Mouse (Mus musculus) right cerebral cortex, postnatal 36 days (tissue): Measurements from ENCODE around the gene Prr29.
A peak's percentile ranks its signal among the peaks of the same experiment; 100 is the strongest.
"Not testable (repeated sequence)": the region's sequence is repeated elsewhere in the genome, so short reads cannot be mapped to it uniquely, and the experiment has no call there.

ENCODE experiments used
- DNase-seq, 2 experiments: peaks; one replicate each; pipeline ENCODE4 v3.0.0; 2022; ENCODE audit warnings: low spot score in 2 of 2, mixed read lengths in 1 of 2

Gene Prr29

GRCm38 (mm10) chr11:106354181-106354580, 11.1 kb upstream of the Prr29 start:
- no peak for DNase-seq

DNA sequence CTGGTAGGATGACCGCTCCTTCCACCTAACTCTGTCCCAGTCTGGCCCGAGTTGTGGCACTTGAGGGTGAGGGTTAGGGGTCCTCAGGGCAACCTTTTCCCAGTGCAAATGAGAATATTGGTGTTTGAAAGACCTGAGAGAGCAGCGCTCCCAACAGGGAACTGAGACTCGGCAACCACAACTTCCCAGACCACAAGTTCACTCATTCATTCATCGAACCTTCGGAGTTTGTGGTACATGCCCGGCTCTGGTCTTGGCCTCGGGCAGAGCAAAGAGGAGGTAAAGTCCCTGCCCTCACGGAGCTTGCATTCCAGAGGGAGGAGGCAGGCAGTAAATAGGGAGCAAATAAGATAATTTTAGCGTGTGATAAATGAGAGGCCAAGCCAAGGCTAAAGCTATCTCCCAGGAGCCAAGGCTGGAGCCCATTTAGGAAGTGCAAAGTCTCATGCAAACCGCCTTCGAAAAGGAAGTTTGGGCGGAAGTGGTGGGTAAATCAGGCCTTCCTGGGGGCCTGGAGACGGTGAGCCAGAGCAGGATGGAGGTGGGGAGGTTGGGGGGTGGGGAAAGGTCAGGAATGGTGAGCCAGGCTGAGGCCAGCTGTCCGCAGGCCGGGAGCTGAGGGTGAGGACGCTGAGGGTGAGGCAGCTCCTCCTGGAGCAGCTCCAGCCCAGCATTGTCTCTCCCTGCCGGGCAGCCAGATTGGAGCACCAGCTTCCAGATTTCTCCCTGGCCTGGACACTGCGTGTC, 9.7 kb upstream of the Prr29 start:
- DNase-seq, result no peak

DNA sequence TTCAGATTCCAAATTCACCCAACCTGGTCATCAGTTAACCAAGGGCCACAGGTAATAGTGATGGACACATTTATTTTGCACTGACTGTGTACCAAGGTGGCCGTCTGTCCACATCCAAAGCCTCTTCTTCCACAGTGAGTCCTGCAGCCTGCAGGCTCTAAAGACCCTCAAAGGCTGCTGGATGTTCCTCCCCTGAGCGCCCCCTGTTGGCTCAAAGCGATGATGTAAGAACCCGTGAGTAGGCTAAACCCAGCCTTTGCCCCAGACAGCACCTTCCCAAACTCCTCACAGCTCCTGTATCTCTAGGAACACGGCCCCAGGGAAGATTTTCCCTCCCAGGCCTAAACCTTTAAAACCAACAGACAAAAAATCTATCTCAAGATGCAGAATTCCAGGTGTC, 5.9 kb upstream of the Prr29 start:
- DNase-seq, result no peak

DNA sequence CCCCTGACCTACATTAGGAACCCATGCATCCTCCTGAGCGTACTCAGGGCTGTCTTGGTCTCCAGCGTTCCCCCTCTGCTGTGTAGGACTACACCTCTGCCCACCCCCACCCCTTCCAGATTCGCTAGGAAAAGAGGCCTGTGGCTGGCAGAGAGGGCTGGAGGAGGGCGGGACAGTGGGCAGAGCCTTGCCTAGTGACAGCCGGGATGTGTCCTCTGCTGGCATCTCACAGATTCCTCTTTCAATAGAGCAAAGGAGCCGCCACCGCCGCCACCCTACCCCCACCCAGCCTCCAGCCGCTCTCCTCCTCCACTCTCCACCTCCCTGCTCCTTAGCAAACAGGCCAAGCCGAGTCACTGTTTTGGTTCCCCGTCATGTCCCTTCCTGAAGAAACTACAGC, 560 bp upstream of the Prr29 start:
- no peak for DNase-seq

GRCm38 (mm10) chr11:106366316-106366715, 1.0 kb downstream of the Prr29 start:
- DNase-seq, result peak; percentile 46 to 49

GRCm38 (mm10) chr11:106373998-106374397, 8.7 kb downstream of the Prr29 start:
- DNase-seq, result no peak

DNA sequence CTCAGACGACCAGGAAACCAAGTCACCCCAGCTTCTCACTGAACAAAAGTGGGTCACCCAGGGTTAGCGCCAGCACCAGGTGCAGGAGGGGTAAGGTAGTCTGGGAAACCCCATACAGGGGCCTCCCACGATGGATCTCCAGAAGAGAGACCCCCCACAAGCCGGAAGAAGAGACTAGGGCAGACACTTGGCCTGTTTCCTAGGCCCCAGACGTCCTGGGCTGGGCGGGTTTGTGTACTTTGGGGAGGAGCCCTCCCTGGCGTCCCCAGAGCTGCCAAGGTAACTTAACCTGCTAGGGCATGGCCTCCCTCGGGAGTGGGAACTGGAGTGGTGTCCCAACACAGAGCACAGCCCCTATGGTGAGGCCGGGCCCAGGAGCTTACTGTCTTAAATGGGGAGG, 9.3 kb downstream of the Prr29 start:
- DNase-seq, result no peak

DNA sequence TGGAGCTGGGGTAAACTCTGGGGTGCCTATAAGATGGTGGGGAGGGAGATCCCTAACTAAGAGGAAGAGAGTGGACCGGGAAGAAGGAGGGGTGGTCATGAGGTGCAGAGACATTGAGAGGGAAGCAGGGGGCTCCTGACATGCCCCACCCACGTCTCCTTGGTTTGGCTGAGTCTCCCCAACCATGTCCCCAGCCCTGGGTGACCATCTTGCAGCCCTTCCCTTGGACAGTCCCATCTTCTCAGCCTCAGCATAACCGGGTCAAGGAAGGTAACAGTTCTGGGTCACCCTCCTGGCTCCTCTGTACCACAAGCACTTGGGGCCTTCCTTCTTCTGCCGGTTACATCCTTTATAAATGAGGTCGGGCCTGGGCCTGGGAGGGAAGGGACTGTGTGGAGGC, 9.7 kb downstream of the Prr29 start:
- no peak for DNase-seq

GRCm38 (mm10) chr11:106381011-106381410, 15.7 kb downstream of the Prr29 start:
- DNase-seq, result no peak

DNA sequence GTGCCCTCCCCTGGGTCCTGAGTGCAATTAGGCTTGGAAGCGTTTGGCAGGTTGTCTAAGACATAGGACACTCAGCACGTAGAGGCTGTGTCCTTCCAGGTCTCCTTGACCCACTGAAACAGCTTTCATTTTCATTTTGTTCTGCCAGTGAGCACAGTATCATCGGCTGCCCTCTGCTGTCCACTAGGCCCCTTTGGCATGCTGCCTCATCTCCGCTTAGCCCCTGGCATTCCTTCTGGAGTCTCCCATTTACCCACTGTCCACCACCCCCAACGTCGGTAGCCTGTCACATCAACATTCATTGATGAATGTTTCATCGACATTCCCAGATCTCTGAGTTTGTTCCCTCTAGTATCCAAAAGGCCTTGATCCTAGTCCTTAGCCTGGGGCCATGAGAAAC, 16.6 kb downstream of the Prr29 start:
- DNase-seq, result no peak

GRCm38 (mm10) chr11:106382424-106382823, 17.2 kb downstream of the Prr29 start:
- no peak for DNase-seq

DNA sequence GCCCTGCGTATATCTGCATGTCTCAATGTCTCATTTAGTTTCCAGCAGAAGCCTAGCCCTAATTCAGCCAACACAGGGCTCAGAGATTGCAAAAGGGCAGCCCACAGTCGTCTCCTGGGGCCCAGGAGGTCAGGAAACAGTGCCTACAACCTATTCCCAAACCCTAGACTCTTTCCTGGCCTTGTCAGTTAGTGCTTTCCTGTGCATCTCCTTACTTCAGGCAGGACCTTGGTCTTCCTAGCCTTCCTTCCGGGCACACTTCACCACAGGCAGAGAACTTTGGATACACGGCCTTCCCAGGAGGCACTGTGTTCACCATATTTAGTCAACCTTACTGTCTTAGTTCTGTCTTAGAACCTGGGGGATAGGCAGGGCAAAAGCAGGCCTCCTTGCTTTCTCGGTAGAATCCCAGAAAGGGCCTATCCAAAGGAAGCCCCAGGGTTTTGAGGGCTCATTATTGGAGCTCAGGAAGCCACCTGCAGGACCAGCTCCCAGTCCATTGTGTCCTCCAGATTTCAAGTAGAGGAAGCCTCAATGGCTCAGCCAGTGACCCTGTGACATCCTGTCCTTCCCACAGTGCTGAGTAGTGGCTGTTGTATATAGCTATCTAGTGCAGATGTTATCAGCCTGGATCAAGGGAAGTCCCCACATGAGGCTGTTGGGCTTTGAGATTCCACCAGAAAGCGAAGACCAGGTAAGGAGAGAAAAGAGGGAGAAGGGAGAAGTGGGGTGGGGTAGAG, 17.9 kb downstream of the Prr29 start:
- DNase-seq, result no peak

GRCm38 (mm10) chr11:106386409-106386808, 21.1 kb downstream of the Prr29 start:
- DNase-seq, result no peak

DNA sequence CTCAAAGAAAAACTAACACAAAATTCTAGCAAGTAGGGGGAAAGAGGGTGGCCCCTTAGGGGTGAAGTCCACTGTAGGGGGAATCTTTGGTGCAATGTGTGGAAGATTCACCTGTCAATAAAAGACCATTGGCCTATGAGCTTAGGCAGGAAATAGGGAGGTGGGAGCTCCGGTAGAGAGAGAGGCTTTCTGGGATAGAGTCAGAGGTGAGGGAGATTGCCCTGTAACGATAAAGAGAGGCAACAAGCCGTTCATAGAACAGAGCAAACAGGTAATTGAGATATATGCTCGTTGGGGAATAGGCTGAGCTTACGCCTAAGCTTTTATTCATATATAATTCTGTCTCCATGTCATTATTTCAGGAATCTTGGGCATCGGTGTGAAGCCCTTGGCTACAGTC, 21.7 kb downstream of the Prr29 start:
- DNase-seq, result no peak

DNA sequence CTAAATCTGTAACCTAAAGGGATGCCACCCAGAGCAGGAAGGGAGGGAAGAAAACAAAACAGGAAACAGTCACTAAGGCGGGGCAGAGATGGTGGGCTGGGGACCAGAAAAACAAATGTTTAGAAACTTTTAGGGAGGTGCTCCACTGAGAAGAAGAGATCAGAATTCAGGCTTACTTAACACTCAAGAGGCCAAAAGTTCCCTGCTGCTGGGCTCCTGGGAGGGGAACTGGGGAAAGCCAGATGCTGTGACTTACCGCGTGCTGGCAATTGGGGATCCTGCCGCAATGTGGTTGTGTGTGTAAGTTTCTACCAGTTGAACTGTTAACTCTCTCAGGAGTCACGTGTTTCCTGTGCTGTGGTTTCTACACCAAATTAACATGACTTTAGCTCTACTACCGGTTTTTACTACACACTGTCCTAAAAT, 22.5 kb downstream of the Prr29 start, which contains the start of gene Icam2:
Gene Icam2 (minus strand): TSS at position 285 of the 426 bp plus-strand sequence.
- DNase-seq, result no peak

GRCm38 (mm10) chr11:106389611-106390010, 24.3 kb downstream of the Prr29 start:
- no peak for DNase-seq

- DNase-seq, result no peak
These were observed 25.5 kb downstream of the Prr29 start for GRCm38 (mm10) chr11:106390757-106391156.

GRCm38 (mm10) chr11:106391546-106392188, 26.4 kb downstream of the Prr29 start:
- DNase-seq, result peak; percentile 35 to 50

DNA sequence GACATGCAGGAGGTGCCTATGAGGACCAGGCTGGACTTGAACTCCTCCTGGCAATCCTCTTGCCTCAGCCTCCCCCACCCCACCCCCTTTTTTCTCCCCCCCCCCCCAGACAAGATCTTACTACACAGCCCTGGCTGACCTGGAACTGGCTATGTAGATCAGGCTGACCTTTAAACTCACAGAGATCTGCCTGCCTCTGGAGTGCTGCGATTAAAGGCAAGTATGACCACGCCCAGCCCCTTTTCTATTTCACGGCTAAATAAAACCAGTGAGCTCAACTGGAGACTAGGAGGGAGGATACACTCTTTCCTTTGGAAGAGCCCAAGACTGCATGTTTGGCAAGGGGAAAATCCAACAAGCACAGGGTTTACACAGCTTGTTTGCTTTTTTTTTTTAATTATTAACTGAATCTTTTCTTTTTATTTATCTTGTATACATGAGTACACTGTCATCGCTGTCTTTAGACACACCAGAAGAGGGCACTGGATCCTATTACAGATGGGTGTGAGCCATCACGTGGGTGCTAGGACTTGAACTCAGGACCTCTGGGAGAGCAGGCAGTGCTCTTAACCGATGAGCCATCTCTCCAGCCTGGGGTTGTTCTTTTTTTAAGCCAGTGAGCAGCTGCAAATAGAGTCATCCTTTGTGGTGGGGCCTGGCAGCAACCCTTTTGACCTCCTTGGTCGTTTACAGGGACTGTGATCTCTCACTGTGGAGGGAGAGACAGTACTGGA, 27.5 kb downstream of the Prr29 start:
- DNase-seq, result no peak

GRCm38 (mm10) chr11:106393331-106393616, 28.0 kb downstream of the Prr29 start:
- DNase-seq, result no peak

GRCm38 (mm10) chr11:106394055-106394454, 28.8 kb downstream of the Prr29 start:
- DNase-seq, result not testable (repeated sequence)

DNA sequence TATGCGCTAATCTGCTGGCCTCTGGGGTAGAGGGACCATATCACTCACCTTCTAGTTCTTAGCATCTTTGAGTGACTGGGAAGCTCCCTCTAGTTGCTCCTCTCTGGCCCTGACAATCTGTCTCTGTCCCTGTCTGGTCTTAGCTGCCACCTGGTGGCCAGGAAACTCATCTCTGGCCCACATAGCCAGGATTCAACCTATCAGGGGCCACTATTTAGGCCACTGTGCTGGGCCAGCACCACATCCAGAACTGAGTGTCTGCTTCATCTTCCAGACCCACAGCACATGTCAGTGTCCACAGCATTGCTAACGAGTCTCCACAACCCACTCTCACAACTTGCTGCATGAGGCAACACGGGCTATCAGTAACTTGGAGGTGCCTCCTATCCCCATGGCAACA, 32.4 kb downstream of the Prr29 start:
- DNase-seq, result no peak
